Mouse (Mus musculus): ENCODE measurements around the gene Pnkd. TPM values are rescaled to one million over a fixed set of nuclear protein-coding genes. Genes with fewer than 3 reads are reported as not detected.

Pnkd gene
- total and polyA plus RNA-seq, 3 experiments: 45.5 to 318 (median 154) TPM

DNA sequence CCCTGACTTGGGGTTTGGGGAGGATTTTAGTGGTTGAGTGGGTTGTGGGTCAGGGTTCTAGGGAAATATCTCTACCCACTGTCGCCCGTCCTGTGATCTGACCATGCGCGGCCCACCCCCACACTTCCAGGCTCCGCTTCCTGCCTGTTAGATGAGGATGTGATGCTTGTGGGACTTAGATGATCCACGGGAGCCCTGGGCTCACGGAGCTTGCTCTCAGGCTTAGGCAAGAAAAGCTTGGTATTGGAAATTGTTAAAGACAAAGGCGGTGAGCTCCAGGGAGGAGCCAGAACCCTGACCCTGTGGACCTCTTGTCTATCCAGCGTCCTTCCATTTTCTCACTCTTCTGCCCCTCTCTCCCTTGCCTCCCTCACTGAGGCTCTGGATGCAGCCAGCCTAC is 55.2 kb downstream of the Pnkd start:
- dilution Hi-C loops (cut with MboI; ENCODE audit: extremely low pct_ligation_motif_present, extremely low pct_unique_long_range_greater_than_20kb, low sequenced_read_pairs): no loop called here
- Histone ChIP-seq H3K79me2 (replicated peaks; ENCODE audit: control insufficient read depth, extremely low read depth, insufficient read depth, poor library complexity, severe bottlenecking) (peaks cover 60% of the 10 kb centered on the region), H3K4me3 (replicated peaks in 1 of 3; ENCODE audit: low read depth in 2 of 3, low read length in 2 of 3, poor library complexity in 1 of 3) (no peak overlapping the region), H3K27me3 (replicated peaks) (no peaks in the 10 kb centered on the region), H3K9me3 (replicated peaks; ENCODE audit: low read length) (peaks cover 18% of the 10 kb centered on the region), H3K27ac (ENCODE audit: insufficient read depth, low read depth) (peak overlapping the region; percentile 92), H3K9ac (ENCODE audit: insufficient read depth, low read depth) (no peak overlapping the region), H3K36me3 (replicated peaks in 1 of 2; ENCODE audit: control insufficient read depth in 1 of 2, insufficient read depth in 1 of 2, low read length in 1 of 2) (peaks cover 29 to 66% of the 10 kb centered on the region in 2 experiments), H3K4me1 (ENCODE audit: control insufficient read depth in 1 of 2, insufficient read depth in 2 of 2) (peaks cover 51 to 88% of the 10 kb centered on the region in 2 experiments), H3K4me2 (ENCODE audit: insufficient read depth, low read depth, poor library complexity, severe bottlenecking) (no peak overlapping the region)
- DNase-seq (ENCODE audit: extremely low read depth): no peak
- in situ Hi-C loops (cut with MboI; ENCODE audit: low pct_ligation_motif_present, low pct_unique_long_range_greater_than_20kb, low sequenced_read_pairs): no loop called here
- TF ChIP-seq MYC (IDR thresholded peaks at IDR 0.05; ENCODE audit: low read depth, low read length) (no peak), MAX (IDR thresholded peaks at IDR 0.05; ENCODE audit: low read length) (no peak), MEF2A (IDR thresholded peaks at IDR 0.05; ENCODE audit: borderline replicate concordance, low read depth, low read length) (no peak), SIN3A (IDR thresholded peaks at IDR 0.05; ENCODE audit: low read length) (no peak), USF1 (IDR thresholded peaks at IDR 0.05; ENCODE audit: low read depth, low read length) (no peak), SMC3 (IDR thresholded peaks at IDR 0.05; ENCODE audit: low read depth, low read length) (no peak), ZC3H11A (IDR thresholded peaks at IDR 0.05; ENCODE audit: low read depth, low read length) (no peak), CHD2 (IDR thresholded peaks at IDR 0.05; ENCODE audit: low read length) (no peak), RCOR1 (conservative IDR thresholded peaks at IDR 0.05; ENCODE audit: low read depth, low read length) (no peak), TBP (conservative IDR thresholded peaks at IDR 0.05; ENCODE audit: low read depth, low read length) (no peak), JUND (conservative IDR thresholded peaks at IDR 0.05; ENCODE audit: low read depth, low read length) (no peak), KAT2A (IDR thresholded peaks at IDR 0.05; ENCODE audit: insufficient replicate concordance, low read length) (no peak), ZKSCAN1 (IDR thresholded peaks at IDR 0.05; ENCODE audit: borderline replicate concordance, low read depth, low read length) (no peak), USF2 (conservative IDR thresholded peaks at IDR 0.05; ENCODE audit: low read depth, low read length) (no peak), CHD1 (IDR thresholded peaks at IDR 0.05; ENCODE audit: low read depth, low read length) (no peak)

DNA sequence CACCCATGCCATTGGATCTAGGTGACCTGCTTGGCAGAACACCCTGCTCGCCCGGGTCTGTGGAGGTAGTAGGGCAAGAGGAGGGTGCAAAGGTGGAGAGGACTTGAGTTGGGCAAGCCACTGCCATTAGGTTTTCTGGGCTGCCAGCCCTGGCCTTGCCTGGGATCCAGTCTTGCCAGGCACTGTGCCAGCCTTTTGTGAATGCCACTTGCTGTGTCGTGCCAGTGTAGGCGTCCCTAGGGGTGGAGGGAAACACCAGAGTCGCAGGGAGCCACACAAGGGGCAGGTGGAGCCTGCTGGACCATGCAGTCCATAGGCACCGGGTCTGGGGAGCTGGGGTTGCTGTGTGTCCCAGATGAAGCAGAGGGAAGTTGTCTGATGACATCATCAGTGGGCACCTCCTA is 55.6 kb downstream of the Pnkd start:
- Histone ChIP-seq H3K79me2 (replicated peaks; ENCODE audit: control insufficient read depth, extremely low read depth, insufficient read depth, poor library complexity, severe bottlenecking) (peaks cover 60% of the 10 kb centered on the region), H3K4me3 (replicated peaks in 1 of 3; ENCODE audit: low read depth in 2 of 3, low read length in 2 of 3, poor library complexity in 1 of 3) (peak overlapping the region in 2 of 3 experiments; percentile 10 to 14), H3K4me1 (ENCODE audit: control insufficient read depth in 1 of 2, insufficient read depth in 2 of 2) (peaks cover 56 to 91% of the 10 kb centered on the region in 2 experiments), H3K27ac (ENCODE audit: insufficient read depth, low read depth) (peak overlapping the region; percentile 92), H3K36me3 (replicated peaks in 1 of 2; ENCODE audit: control insufficient read depth in 1 of 2, insufficient read depth in 1 of 2, low read length in 1 of 2) (peaks cover 26 to 65% of the 10 kb centered on the region in 2 experiments), H3K9ac (ENCODE audit: insufficient read depth, low read depth) (no peak overlapping the region), H3K4me2 (ENCODE audit: insufficient read depth, low read depth, poor library complexity, severe bottlenecking) (no peak overlapping the region), H3K27me3 (replicated peaks) (no peaks in the 10 kb centered on the region), H3K9me3 (replicated peaks; ENCODE audit: low read length) (peaks cover 18% of the 10 kb centered on the region)
- DNase-seq (ENCODE audit: extremely low read depth): no peak
- in situ Hi-C loops (cut with MboI; ENCODE audit: low pct_ligation_motif_present, low pct_unique_long_range_greater_than_20kb, low sequenced_read_pairs) (no loop called here), dilution Hi-C loops (cut with MboI; ENCODE audit: extremely low pct_ligation_motif_present, extremely low pct_unique_long_range_greater_than_20kb, low sequenced_read_pairs) (no loop called here)
- TF ChIP-seq PAX5 (IDR thresholded peaks at IDR 0.05; ENCODE audit: low read length): no peak
- TF ChIP-seq MXI1 (IDR thresholded peaks at IDR 0.05; ENCODE audit: low read depth, low read length): no peak
- no peak for TF ChIP-seq SMC3 (IDR thresholded peaks at IDR 0.05; ENCODE audit: low read depth, low read length)
- no peak for TF ChIP-seq CHD1 (IDR thresholded peaks at IDR 0.05; ENCODE audit: low read depth, low read length)
- no peak for TF ChIP-seq SIN3A (IDR thresholded peaks at IDR 0.05; ENCODE audit: low read length)
- no peak for TF ChIP-seq RAD21 (IDR thresholded peaks at IDR 0.05; ENCODE audit: low read depth, low read length)
- no peak for TF ChIP-seq MAFK (IDR thresholded peaks at IDR 0.05; ENCODE audit: insufficient replicate concordance, low read length)
- no peak for TF ChIP-seq CHD2 (IDR thresholded peaks at IDR 0.05; ENCODE audit: low read length)
- TF ChIP-seq JUN (IDR thresholded peaks at IDR 0.05; ENCODE audit: insufficient read depth, low read depth, low read length): no peak
- TF ChIP-seq ZMIZ1 (IDR thresholded peaks at IDR 0.05; ENCODE audit: low read depth, low read length): no peak
- no peak for TF ChIP-seq BHLHE40 (IDR thresholded peaks at IDR 0.05; ENCODE audit: low read depth, low read length)
- TF ChIP-seq ZKSCAN1 (IDR thresholded peaks at IDR 0.05; ENCODE audit: borderline replicate concordance, low read depth, low read length): no peak
- no peak for TF ChIP-seq HCFC1 (IDR thresholded peaks at IDR 0.05; ENCODE audit: low read depth, low read length)
- no peak for TF ChIP-seq MAZ (IDR thresholded peaks at IDR 0.05; ENCODE audit: low read depth, low read length)
- no peak for TF ChIP-seq USF1 (IDR thresholded peaks at IDR 0.05; ENCODE audit: low read depth, low read length)
- TF ChIP-seq RCOR1 (conservative IDR thresholded peaks at IDR 0.05; ENCODE audit: low read depth, low read length): no peak
